Mouse (Mus musculus) adrenal gland, adult 2 months (tissue): ENCODE measurements around the gene Rhov. TPM values are rescaled to one million over a fixed set of nuclear protein-coding genes. Genes with fewer than 3 reads are reported as not detected.

Experiments used
- DNase-seq: peaks from one replicate; pipeline ENCODE4 v3.0.0; 2021
- long read RNA-seq: library from polyadenylated mRNA; stranded (forward); transcript quantifications from one replicate; pipeline ENCODE4 v2.0.0, GENCODE M21; 2021
- polyA plus RNA-seq: library from polyadenylated mRNA; depleted of rRNA; stranded (reverse); fragments of >200 nt; gene quantifications from 2 replicates; pipeline ENCODE4 v1.2.3, GENCODE M21; 2012; rRNA removed
- total RNA-seq, 2 experiments: library from RNA; stranded (reverse); gene quantifications; 2 replicates each; pipeline ENCODE4 v1.2.3; 2021

The Rhov gene
- total RNA-seq (1 to 10 TPM in 1 of 2 experiments, under 1 TPM in 1; 0.23 to 2.2 TPM), polyA plus RNA-seq (0.34 and 0.91 TPM in 2 replicates)
- long read RNA-seq = 0 reads

GRCm38 (mm10) chr2:119270643-119271331, at the start of gene Rhov:
TSS of gene Rhov (minus strand) at chr2:119271272.
- peak; percentile 59 for DNase-seq

DNA sequence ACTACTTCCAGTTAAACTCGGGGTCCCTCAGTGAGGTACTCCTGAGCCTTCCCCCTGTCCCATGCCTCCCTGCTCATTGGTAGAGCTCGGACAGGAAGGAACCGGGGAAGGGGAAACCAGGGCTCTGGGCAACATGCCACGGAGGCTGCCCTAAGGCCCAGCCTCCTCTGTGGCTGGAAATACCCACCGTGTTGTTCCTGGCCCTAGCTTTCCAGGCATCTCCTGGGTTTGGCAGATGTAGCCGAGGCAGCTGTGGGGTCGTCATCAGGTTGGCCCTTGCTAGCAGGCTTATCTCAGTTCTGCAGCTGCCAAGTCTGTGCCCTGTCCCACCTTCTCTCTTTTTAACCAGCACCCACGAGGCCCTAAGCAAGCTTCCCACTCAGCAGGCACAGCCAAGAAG, 49.5 kb upstream of the Rhov start:
- DNase-seq = no peak

DNA sequence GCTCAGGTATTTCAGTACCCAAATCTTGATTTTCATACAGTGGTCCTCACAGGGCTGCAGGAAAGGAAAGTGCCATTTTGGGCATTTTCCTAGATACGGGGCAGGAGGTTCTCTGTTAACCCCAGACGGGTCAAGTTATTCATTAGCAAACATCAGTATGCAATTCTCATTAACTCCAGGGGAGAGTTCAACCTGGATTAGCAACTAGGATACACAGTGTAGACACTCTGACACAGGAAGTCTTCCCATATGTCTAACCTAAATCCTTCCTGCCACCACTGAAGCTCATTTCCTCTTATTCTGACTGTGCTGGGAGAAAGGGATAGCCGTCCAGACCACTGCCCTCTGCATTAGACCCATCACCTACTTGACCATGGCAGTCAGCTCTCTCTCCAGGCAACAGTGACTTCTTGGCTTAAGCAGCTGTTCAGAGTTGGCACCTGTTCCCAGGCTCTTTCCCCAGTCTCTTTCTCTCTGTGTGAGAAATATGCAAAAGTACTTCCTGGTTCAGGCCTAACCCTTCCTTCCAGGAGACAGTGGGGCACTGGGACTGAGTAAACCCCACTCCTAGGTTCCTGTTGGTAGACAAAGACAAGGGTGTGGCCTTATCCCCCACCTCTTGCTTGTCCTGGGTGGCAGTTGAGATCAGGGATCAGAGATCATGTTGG, 47.1 kb upstream of the Rhov start:
- no peak for DNase-seq

- no peak for DNase-seq
These were observed 43.8 kb upstream of the Rhov start for GRCm38 (mm10) chr2:119314742-119315310.

DNA sequence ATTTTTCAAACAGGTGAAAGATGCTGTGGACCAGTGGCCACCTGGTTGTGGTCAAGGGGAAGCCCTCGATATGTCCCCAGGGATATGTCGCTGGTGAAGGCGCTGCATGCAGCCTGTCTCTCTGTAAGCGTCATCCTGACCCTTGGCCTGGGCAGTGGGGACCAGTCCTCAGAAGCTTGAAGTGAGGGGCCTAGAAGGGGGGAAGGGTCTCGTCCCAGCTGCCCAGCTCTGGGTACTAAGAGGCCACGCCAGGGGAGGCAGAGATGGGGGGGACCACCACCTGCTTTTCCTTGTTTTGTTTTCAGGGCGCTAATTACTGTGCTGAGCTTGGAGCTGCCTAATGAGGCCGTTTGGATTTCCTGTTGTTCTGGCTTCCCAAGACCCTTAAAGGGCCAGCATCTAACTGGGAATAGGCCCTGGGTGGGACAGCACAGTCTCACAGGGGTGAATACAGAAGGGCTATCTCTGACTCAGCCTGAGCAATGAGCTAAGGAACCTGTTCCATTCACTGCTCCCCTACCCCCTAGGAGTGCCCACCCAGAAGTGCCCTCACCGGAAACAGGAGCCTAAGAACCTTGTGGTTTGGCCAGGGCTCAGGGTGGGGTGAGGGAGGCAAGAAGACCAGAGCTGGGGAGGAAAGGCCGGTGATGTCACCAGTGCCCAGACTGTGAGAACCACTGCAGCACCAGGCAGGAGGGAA, 42.9 kb upstream of the Rhov start:
- no peak for DNase-seq

DNA sequence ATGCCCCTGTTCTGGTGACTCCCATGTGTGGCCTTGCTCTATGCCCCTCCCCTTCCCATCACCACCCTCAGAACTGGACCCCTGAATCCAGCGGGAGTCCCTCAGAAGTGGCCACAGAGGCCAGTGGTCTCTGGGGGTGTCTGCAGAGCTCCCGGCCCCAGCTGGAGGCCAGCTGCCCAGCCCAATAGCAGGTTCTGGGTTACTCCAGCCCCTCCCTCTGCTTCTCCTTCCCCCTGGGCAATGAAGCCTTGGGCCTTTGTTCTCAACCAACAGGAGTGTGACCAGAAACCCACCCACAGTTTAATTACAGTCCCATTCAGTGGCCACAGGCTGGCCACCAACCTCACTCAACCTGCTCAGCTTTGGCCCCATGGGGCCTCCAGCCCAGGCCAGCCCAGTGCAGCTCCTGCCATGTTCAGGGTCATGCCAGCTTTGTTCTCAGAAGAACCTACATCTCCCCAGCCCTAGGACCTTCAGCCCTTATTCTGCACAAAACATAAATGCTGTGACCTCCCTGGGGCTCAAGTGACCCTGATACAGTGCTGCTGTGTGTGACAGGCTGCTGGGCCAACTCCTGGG, 41.4 kb upstream of the Rhov start:
- no peak for DNase-seq

- DNase-seq = peak; percentile 70
These were observed 40.5 kb upstream of the Rhov start for GRCm38 (mm10) chr2:119311544-119311943.

GRCm38 (mm10) chr2:119304798-119305208, 33.7 kb upstream of the Rhov start:
- DNase-seq = peak; percentile 62

DNA sequence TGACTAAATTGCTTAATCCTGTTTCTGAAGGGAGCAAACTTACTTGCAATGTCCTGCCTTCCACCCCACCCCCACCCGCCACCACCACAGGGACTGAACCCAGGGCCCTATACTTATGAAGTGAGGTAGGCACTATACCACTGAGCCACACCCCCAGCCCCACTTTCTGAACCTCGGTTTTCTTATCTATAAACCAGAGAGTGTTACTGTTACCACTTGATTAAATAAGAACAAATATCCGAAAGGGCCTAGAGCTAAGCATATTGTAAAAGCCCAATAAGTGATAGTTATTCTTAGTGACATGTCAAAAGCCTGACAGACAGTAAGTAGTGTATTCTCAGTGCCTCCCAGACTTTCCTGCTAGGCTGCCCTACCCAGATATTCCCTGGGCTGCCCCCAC, 33.3 kb upstream of the Rhov start:
- DNase-seq = no peak

DNA sequence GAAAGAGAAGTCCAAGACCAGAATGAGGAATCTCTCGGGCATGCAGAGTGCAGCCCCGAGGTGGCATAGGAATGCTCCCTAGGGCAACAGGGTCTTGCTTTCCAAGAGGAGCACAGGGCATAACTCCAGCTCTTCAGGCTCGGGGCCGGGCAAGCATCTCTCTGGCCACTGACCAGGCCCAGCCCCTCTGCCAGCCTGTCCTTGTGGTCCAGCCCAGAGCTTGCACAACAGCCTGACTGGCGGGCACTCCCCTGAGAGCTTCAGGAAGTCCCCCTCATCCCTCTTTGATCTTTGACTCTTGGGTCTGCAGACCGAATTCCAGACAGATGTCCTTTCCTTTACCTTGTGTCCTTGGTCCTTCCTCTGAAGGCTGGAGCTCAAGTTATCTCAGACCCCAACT, 31.8 kb upstream of the Rhov start:
- peak; percentile 64 for DNase-seq

- DNase-seq = peak; percentile 68
These were observed 29.9 kb upstream of the Rhov start for GRCm38 (mm10) chr2:119300819-119301493.

- DNase-seq = peak; percentile 90
These were observed 29.1 kb upstream of the Rhov start for GRCm38 (mm10) chr2:119299981-119300818.

- DNase-seq = no peak
These were observed 27.8 kb upstream of the Rhov start for GRCm38 (mm10) chr2:119298839-119299238.

DNA sequence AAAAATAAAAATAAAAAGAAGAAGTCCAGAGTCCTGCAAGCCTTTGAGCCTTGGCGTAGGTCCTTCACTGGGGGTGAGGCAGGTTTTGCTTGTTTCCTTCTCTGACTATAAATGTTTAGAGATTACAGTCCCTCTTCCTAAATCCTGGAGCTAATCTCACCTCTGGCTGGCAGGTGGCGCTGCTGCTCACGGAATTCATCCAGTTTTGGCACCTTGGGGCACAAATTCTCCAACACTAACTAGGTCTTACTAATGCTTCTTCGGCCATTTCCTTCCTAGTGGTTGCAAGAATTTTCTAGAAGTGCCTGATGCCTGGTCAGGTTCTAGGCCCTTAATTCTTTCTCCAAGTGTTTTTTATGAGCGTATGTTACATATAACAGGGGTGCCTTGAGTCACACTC, 27.3 kb upstream of the Rhov start:
- DNase-seq = peak; percentile 75

DNA sequence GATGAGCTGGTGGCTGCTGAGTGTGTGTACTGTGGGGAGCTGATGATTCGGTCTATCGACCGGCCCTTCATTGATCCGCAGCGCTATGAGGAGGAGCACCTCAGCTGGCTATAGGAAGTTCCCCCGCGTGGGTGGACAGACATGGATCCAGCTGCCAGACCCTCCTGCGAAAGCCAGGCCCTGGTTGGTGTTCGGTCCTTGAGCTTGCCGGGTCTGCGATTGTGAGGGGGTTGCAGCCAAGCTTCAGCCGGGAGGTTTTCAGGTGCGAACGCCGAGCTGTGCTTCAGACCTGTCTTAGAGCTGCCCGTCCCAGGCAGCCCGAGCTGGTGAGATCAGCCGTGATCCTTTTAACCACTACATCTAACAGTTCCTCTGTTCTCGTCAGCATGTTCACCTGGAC, 26.4 kb upstream of the Rhov start:
- no peak for DNase-seq

- DNase-seq = no peak
These were observed 25.7 kb upstream of the Rhov start for GRCm38 (mm10) chr2:119296756-119297155.

DNA sequence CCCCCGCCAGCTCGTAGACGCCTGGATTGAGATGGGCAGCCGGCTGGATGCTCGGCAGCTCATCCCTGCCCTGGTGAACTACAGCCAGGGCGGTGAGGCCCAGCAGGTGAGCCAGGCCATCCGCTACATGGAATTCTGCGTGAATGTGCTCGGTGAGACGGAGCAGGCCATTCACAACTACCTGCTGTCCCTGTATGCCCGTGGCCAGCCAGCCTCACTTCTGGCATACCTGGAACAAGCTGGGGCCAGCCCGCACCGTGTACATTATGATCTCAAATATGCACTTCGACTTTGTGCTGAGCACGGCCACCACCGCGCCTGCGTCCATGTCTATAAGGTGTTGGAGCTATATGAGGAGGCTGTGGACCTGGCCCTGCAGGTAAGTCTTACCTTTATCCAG, 23.3 kb upstream of the Rhov start:
- no peak for DNase-seq

DNA sequence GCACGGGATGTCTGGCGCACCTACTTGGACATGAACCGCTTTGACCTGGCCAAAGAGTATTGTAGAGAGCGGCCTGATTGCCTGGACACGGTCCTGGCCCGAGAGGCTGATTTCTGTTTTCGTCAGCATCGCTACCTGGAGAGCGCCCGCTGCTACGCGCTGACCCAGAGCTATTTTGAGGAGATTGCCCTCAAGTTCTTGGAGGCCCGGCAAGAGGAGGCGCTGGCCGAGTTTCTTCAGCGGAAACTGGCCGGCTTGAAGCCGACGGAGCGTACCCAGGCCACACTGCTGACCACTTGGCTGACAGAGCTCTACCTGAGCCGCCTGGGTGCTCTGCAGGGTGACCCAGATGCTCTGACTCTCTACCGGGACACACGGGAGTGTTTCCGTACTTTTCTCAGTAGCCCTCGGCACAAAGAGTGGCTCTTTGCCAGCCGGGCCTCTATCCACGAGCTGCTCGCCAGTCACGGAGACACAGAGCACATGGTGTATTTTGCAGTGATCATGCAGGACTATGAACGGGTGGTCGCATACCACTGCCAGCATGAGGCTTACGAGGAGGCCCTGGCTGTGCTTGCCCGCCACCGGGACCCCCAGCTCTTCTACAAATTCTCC, 22.8 kb upstream of the Rhov start:
- DNase-seq = no peak

DNA sequence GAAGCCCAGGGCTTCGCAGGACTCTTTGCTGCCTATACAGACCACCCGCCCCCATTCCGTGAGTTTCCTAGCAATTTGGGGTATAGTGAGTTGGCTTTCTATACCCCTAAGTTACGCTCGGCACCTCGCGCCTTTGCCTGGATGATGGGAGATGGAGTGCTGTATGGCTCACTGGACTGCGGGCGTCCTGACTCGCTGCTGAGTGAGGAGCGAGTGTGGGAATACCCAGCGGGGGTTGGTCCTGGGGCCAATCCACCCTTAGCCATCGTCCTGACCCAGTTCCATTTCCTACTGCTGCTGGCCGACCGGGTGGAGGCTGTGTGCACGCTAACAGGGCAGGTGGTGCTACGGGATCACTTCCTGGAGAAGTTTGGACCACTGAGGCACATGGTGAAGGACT, 22.2 kb upstream of the Rhov start:
- DNase-seq = no peak

- peak; percentile 46 for DNase-seq
These were observed 21.8 kb upstream of the Rhov start for GRCm38 (mm10) chr2:119292852-119293251.
